ENCODE assay signal across 24 mouse cellular contexts in genomic region chr10:19161149-19161548, GRCm38 (mm10).
"Had no signal": no experiment of that assay in that cellular context is flagged by ENCODE, and none has a peak within 500 bp of the region (broad histone marks: within the 10 kb centered on the region; RNA-seq: fewer than 3 reads in every experiment).

No protein-coding gene starts in this region.

- DNase-seq: gastrocnemius, postnatal 14 days; gastrocnemius, postnatal 36 days; heart, adult 2 months; heart, postnatal 10 days; heart, postnatal 4 days; kidney, adult 18-20 months; kidney, adult 8-10 months; kidney, postnatal 10 days; kidney, postnatal 25 days; kidney, postnatal 4 days; liver had no signal

- H3K4me3 ChIP-seq: heart, adult 2 months; heart, embryonic 10.5 days; heart, embryonic 12.5 days; hindbrain, embryonic 10.5 days; hindbrain, embryonic 12.5 days; intestine, embryonic 15.5 days; layer of hippocampus, adult 2 months; left cerebral cortex, adult 2 months; limb, embryonic 10.5 days; limb, embryonic 12.5 days had no signal

- H3K4me1 ChIP-seq: heart, embryonic 10.5 days; hindbrain, embryonic 10.5 days; hindbrain, embryonic 12.5 days; intestine, embryonic 15.5 days; limb, embryonic 10.5 days; limb, embryonic 12.5 days had no signal

- H3K9me3 ChIP-seq: heart, embryonic 10.5 days; heart, embryonic 12.5 days; hindbrain, embryonic 10.5 days; hindbrain, embryonic 12.5 days; intestine, embryonic 15.5 days; limb, embryonic 10.5 days; limb, embryonic 12.5 days had no signal

- H3K9ac ChIP-seq: heart, embryonic 12.5 days; hindbrain, embryonic 12.5 days; hindbrain, embryonic 14.5 days; intestine, embryonic 15.5 days; limb, embryonic 12.5 days had no signal

- H3K4me2 ChIP-seq: heart, embryonic 12.5 days; hindbrain, embryonic 12.5 days; hindbrain, embryonic 14.5 days; intestine, embryonic 15.5 days; limb, embryonic 12.5 days; liver, embryonic 11.5 days had no signal

- H3K27me3 ChIP-seq: heart, embryonic 12.5 days; hindbrain, embryonic 12.5 days; intestine, embryonic 15.5 days; limb, embryonic 12.5 days had no signal

- H3K36me3 ChIP-seq: heart, embryonic 10.5 days; heart, embryonic 12.5 days; hindbrain, embryonic 10.5 days; hindbrain, embryonic 12.5 days; intestine, embryonic 15.5 days; limb, embryonic 10.5 days; limb, embryonic 12.5 days had no signal

- ATAC-seq: hindbrain, embryonic 16.5 days; inflammation-experienced regulatory T-cells, adult 6 months; intestine, embryonic 15.5 days had no signal

- H3K27ac ChIP-seq: heart, adult 2 months; heart, embryonic 10.5 days; hindbrain, embryonic 10.5 days; hindbrain, embryonic 12.5 days; hindbrain, embryonic 14.5 days; intestine, embryonic 15.5 days; layer of hippocampus, adult 2 months; left cerebral cortex, adult 2 months; limb, embryonic 10.5 days; limb, embryonic 12.5 days had no signal
